9 mouse cellular contexts compared by ENCODE assay signal in the genomic region with DNA sequence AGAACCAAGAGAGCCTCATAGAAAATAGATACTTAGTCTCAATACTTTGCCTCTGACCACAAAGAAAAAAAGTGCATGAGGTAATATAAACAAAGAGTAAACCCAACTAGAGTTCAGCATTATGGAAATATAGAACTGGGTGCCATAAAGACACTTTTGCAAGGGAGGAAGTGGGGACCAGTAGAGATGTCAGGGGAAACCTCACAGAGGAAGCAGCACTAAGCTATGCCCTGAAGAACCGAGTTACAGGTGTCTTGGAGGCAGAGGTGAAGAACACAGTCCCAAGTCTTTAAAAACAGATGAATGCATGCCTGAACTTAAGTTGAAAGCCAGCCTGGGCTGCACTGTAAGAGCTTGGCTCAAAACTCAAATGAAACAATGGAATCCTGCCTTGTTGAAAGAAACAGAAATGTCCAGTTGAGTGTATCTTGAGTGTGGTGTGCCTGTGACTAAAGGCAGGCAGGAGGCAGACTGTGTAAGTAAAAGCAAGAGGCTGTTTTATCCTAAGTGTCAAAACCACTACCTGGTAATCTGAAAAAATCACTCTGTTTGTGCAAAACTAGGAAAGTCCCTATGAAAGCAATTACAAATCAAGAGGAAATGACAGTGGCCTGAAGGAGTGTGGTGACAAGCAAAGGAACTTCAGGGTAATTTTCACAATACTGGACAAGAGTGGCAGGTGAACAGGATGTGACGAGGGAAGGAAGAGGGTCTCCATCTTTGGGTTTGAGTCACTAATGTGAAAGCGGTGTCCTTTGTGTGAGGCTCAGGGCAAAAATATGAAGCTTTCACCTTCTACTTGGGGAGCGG. TPM values are rescaled to one million over a fixed set of nuclear protein-coding genes. Genes with fewer than 3 reads are reported as not detected.
DNase-seq lines count a peak whose midpoint lies in the region; TF ChIP-seq lines count a peak whose summit lies in the region.
"Had no signal": no experiment of that assay in that cellular context is flagged by ENCODE, and none has a peak within 500 bp of the region (broad histone marks: within the 10 kb centered on the region; RNA-seq: fewer than 3 reads in every experiment).

No protein-coding gene starts in this region.

- H3K27ac ChIP-seq in cerebellum, adult 2 months (ENCODE audit: insufficient read depth, low read length), result no peak overlapping the region
- H3K27ac ChIP-seq in thymus, adult 2 months (ENCODE audit: control insufficient read depth, insufficient read depth, low read length), result no peak overlapping the region

- 83% methylated on average over 4 of the region's 4 CpGs for WGBS in cerebellum, adult 2 months
- WGBS in thymus, adult 2 months, result 62% methylated on average over 4 of the region's 4 CpGs

- H3K36me3 ChIP-seq in thymus, adult 2 months (ENCODE audit: control insufficient read depth, insufficient read depth, low read length), result peaks cover 20% of the 10 kb centered on the region
- H3K36me3 ChIP-seq in megakaryocyte, embryonic 14.5 days (replicated peaks; ENCODE audit: low read length), result peaks cover 24% of the 10 kb centered on the region

- no peak for TF ChIP-seq POLR2A in cerebellum, adult 2 months (IDR thresholded peaks at IDR 0.05; ENCODE audit: borderline replicate concordance, insufficient read depth, low read length)
- TF ChIP-seq POLR2A in thymus, adult 2 months (IDR thresholded peaks at IDR 0.05; ENCODE audit: control insufficient read depth, extremely low read depth, insufficient read depth, low read length, poor library complexity), result no peak

- no peak for TF ChIP-seq CTCF in cerebellum, adult 2 months (IDR thresholded peaks at IDR 0.05; ENCODE audit: borderline replicate concordance, insufficient read depth, low read depth, low read length)
- TF ChIP-seq CTCF in thymus, adult 2 months (IDR thresholded peaks at IDR 0.05; ENCODE audit: borderline replicate concordance, control insufficient read depth, extremely low read depth, insufficient read depth, low read length, poor library complexity), result no peak

- no peaks in the 10 kb centered on the region for H3K9me3 ChIP-seq in megakaryocyte, embryonic 14.5 days

- intact Hi-C loops in left cerebral cortex, postnatal 14 days (cut with DNase I), result loop anchor here (10.0 kb wide), 1 partner anchor 114 kb away; a partner anchor contains a TSS

- DNase-seq in cerebellum, adult 2 months, result no peak
- DNase-seq in cerebellum, postnatal 10 days, result no peak
- DNase-seq in thymus, adult 2 months, result peak; percentile 6
- DNase-seq in thymus, adult 18-20 months, result no peak
- no peak for DNase-seq in adrenal gland, postnatal 25 days
- DNase-seq in right cerebral cortex, postnatal 10 days (ENCODE audit: low spot score in 2 of 2), result no peak
- no peak for DNase-seq in left cerebral cortex, postnatal 14 days (ENCODE audit: low spot score in 2 of 2)
- DNase-seq: cerebellum, adult 11-12 months had no signal

- no peaks in the 10 kb centered on the region; the same call in 1 of the 2 replicates for H3K4me1 ChIP-seq in cerebellum, adult 2 months (ENCODE audit: control insufficient read depth, insufficient read depth, low read length)
- peaks cover 7% of the 10 kb centered on the region for H3K4me1 ChIP-seq in thymus, adult 2 months (replicated peaks; ENCODE audit: control insufficient read depth, insufficient read depth, low read length)
- peaks cover 17% of the 10 kb centered on the region for H3K4me1 ChIP-seq in megakaryocyte, embryonic 14.5 days

- no peaks in the 10 kb centered on the region for H3K27me3 ChIP-seq in cerebellum, adult 2 months (ENCODE audit: control insufficient read depth, insufficient read depth, low read length)
- H3K27me3 ChIP-seq in thymus, adult 2 months (ENCODE audit: control insufficient read depth, insufficient read depth, low read length), result no peaks in the 10 kb centered on the region
- H3K27me3 ChIP-seq in megakaryocyte, embryonic 14.5 days (replicated peaks), result no peaks in the 10 kb centered on the region

- peak overlapping the region; percentile 84 for H3K4me3 ChIP-seq in cerebellum, adult 2 months (replicated peaks; ENCODE audit: insufficient read depth, low read depth, low read length)
- no peak overlapping the region for H3K4me3 ChIP-seq in thymus, adult 2 months (ENCODE audit: control insufficient read depth, insufficient read depth, low read length)
- H3K4me3 ChIP-seq in megakaryocyte, embryonic 14.5 days (replicated peaks), result peak overlapping the region; percentile 71

RNA-seq across cellular contexts. Expression of a gene that starts 1.2 kb away (rescaled TPM):
- polyA plus RNA-seq in cerebellum, adult 2 months (2012; rRNA removed), result 1.1 and 1.2 TPM in 2 replicates
- 0.22 and 0.26 TPM in 2 replicates for polyA plus RNA-seq in thymus, adult 2 months (2012; rRNA removed)
- polyA plus RNA-seq in megakaryocyte, embryonic 14.5 days (2012; ENCODE audit: insufficient read depth, low replicate concordance), result 0.07 TPM in 1 of 2 replicates, not detected in the other
- total RNA-seq in adrenal gland, postnatal 25 days (2021), result 0.73 TPM in 1 of 2 replicates, not detected in the other
- 1 to 10 TPM; 1.4 to 1.6 TPM for total RNA-seq in left cerebral cortex, postnatal 14 days (2021)

RNA-seq across cellular contexts. Expression of a gene that starts 1.3 kb away (rescaled TPM):
- polyA plus RNA-seq in cerebellum, adult 2 months (2012; rRNA removed), result 123 and 129 TPM in 2 replicates
- polyA plus RNA-seq in thymus, adult 2 months (2012; rRNA removed), result 12.3 and 12.6 TPM in 2 replicates
- 24.0 TPM in 1 of 2 replicates, not detected in the other for polyA plus RNA-seq in megakaryocyte, embryonic 14.5 days (2012; ENCODE audit: insufficient read depth, low replicate concordance)
- 130 and 135 TPM in 2 replicates for total RNA-seq in adrenal gland, postnatal 25 days (2021)
- total RNA-seq in left cerebral cortex, postnatal 14 days (2021), result 10 to 100 TPM; 75.2 to 79.1 TPM
